ENCODE assay signal across 9 mouse cellular contexts in genomic region chr9:44502006-44502405, GRCm38 (mm10). TPM values are rescaled to one million over a fixed set of nuclear protein-coding genes. Genes with fewer than 3 reads are reported as not detected.
A peak's percentile ranks its signal among the peaks of the same experiment; 100 is the strongest.
DNase-seq lines count a peak whose midpoint lies in the region; ATAC-seq and TF ChIP-seq lines count a peak whose summit lies in the region.
"Had no signal": no experiment of that assay in that cellular context is flagged by ENCODE, and none has a peak within 500 bp of the region (broad histone marks: within the 10 kb centered on the region; RNA-seq: fewer than 3 reads in every experiment).

No protein-coding gene starts in this region.

- H3K4me3 ChIP-seq in embryonic facial prominence, embryonic 14.5 days (ENCODE audit: low read depth, low read length) = peak overlapping the region; percentile 26
- H3K4me3 ChIP-seq in midbrain, postnatal 0 days (ENCODE audit: low read depth, low read length) = no peak overlapping the region
- H3K4me3 ChIP-seq: megakaryocyte, embryonic 14.5 days had no signal

- peak; percentile 98 for TF ChIP-seq CTCF in midbrain, postnatal 0 days (IDR thresholded peaks at IDR 0.05)

- no peak for ATAC-seq in embryonic facial prominence, embryonic 14.5 days (ENCODE audit: low read depth)
- ATAC-seq in midbrain, postnatal 0 days (ENCODE audit: low FRiP score) = no peak

- H3K27me3 ChIP-seq in embryonic facial prominence, embryonic 14.5 days (replicated peaks; ENCODE audit: control insufficient read depth, insufficient read depth, low read length) = no peaks in the 10 kb centered on the region
- no peaks in the 10 kb centered on the region for H3K27me3 ChIP-seq in midbrain, postnatal 0 days (ENCODE audit: insufficient read depth, low read length)

- peak overlapping the region; percentile 91 for H3K4me2 ChIP-seq in embryonic facial prominence, embryonic 14.5 days (ENCODE audit: low read depth, low read length)
- no peak overlapping the region for H3K4me2 ChIP-seq in midbrain, postnatal 0 days (ENCODE audit: low read depth, low read length, poor library complexity, severe bottlenecking)

- peak; percentile 94 for DNase-seq in heart, adult 11 months
- DNase-seq in heart, adult 8-10 months (ENCODE audit: low spot score) = no peak
- peak; percentile 87 for DNase-seq in adrenal gland, postnatal 14 days
- DNase-seq in embryonic facial prominence, embryonic 14.5 days (ENCODE audit: low spot score) = peak; percentile 81
- peak; percentile 88 to 91 for DNase-seq in heart, postnatal 10 days
- peak; percentile 84 for DNase-seq in left cerebral cortex, postnatal 25 days (ENCODE audit: low spot score in 2 of 2)
- DNase-seq in midbrain, postnatal 0 days (ENCODE audit: low spot score) = peak; percentile 90
- peak; percentile 72 to 80 for DNase-seq in spleen, postnatal 36 days (ENCODE audit: low spot score in 2 of 2)

- intact Hi-C loops in heart, postnatal 10 days (cut with DNase I) = loop anchor here (1.0 to 2.0 kb wide), 2 partner anchors 48 to 151 kb away; partner anchors contain the start of gene Upk2
- intact Hi-C loops in left cerebral cortex, postnatal 25 days (cut with DNase I) = loop anchor here (1.0 kb wide), 1 partner anchor 48 kb away; the partner anchor contains the start of gene Upk2

- 0 out of 2 replicates have a peak overlapping the region, but pooled peaks have one; percentile 69 for H3K9ac ChIP-seq in embryonic facial prominence, embryonic 14.5 days (ENCODE audit: low read depth, low read length)
- H3K9ac ChIP-seq in midbrain, postnatal 0 days (replicated peaks; ENCODE audit: low read length, poor library complexity, severe bottlenecking) = no peak overlapping the region

- peaks cover 38% of the 10 kb centered on the region for H3K4me1 ChIP-seq in embryonic facial prominence, embryonic 14.5 days (ENCODE audit: control insufficient read depth, insufficient read depth, low read length)
- peaks cover 13% of the 10 kb centered on the region; the same call in 1 of the 2 replicates for H3K4me1 ChIP-seq in midbrain, postnatal 0 days (ENCODE audit: insufficient read depth, low read length)

- peaks cover 64% of the 10 kb centered on the region for H3K36me3 ChIP-seq in embryonic facial prominence, embryonic 14.5 days (ENCODE audit: control insufficient read depth, insufficient read depth, low read length)
- H3K36me3 ChIP-seq in midbrain, postnatal 0 days (ENCODE audit: insufficient read depth, low read length) = peaks cover 18% of the 10 kb centered on the region

- no peaks in the 10 kb centered on the region for H3K9me3 ChIP-seq in embryonic facial prominence, embryonic 14.5 days (ENCODE audit: control insufficient read depth, low read length)
- no peaks in the 10 kb centered on the region for H3K9me3 ChIP-seq in midbrain, postnatal 0 days (ENCODE audit: low read length)
- H3K9me3 ChIP-seq: megakaryocyte, embryonic 14.5 days had no signal

- 9% methylated on average over 4 of the region's 4 CpGs for WGBS in embryonic facial prominence, embryonic 14.5 days
- WGBS in midbrain, postnatal 0 days = 0% methylated on average over 4 of the region's 4 CpGs

- peak overlapping the region; percentile 93 for H3K27ac ChIP-seq in embryonic facial prominence, embryonic 14.5 days (replicated peaks; ENCODE audit: low read depth, low read length)
- H3K27ac ChIP-seq in midbrain, postnatal 0 days (ENCODE audit: low read depth, low read length) = no peak overlapping the region

RNA-seq across cellular contexts. Expression of gene Bcl9l, which starts 19.4 kb away (rescaled TPM):
- total RNA-seq in heart, adult 8-10 months (2022) = 10 to 100 TPM; 51.6 to 56.9 (median 53.9) TPM
- total RNA-seq in adrenal gland, postnatal 14 days (2021) = 59.3 and 61.7 TPM in 2 replicates
- 16.9 and 18.7 TPM in 2 replicates for polyA plus RNA-seq in embryonic facial prominence, embryonic 14.5 days (2014; fragmentation: Nextera tagmentation; extraction: Ambion mirVana)
- total RNA-seq in heart, postnatal 10 days (2021) = 10 to 100 TPM; 66.8 to 73.0 TPM
- total RNA-seq in left cerebral cortex, postnatal 25 days (2021) = 10 to 100 TPM; 60.3 to 60.9 TPM
- 42.1 and 61.1 TPM in 2 replicates for total RNA-seq in midbrain, postnatal 0 days (2014; rRNA removed)
- 10.0 and 10.4 TPM in 2 replicates for polyA plus RNA-seq in midbrain, postnatal 0 days (2015; fragmentation: Nextera tagmentation; extraction: Ambion mirVana)

RNA-seq across cellular contexts. Expression of gene Upk2, which starts 47.2 kb away (rescaled TPM):
- total RNA-seq in heart, adult 8-10 months (2022) = under 1 TPM in 2 of 4 experiments, not detected in 2; 0.26 to 0.28 TPM
- total RNA-seq in adrenal gland, postnatal 14 days (2021) = not detected in 2 replicates
- 1.7 and 2.3 TPM in 2 replicates for polyA plus RNA-seq in embryonic facial prominence, embryonic 14.5 days (2014; fragmentation: Nextera tagmentation; extraction: Ambion mirVana)
- total RNA-seq in heart, postnatal 10 days (2021) = not detected
- not detected for total RNA-seq in left cerebral cortex, postnatal 25 days (2021)
- total RNA-seq in midbrain, postnatal 0 days (2014; rRNA removed) = not detected in 2 replicates
- polyA plus RNA-seq in midbrain, postnatal 0 days (2015; fragmentation: Nextera tagmentation; extraction: Ambion mirVana) = not detected in 2 replicates

RNA-seq across cellular contexts. Expression of gene Cxcr5, which starts 59.7 kb away (rescaled TPM):
- total RNA-seq in heart, adult 8-10 months (2022) = under 1 TPM in 3 of 4 experiments, not detected in 1; 0.11 to 0.72 (median 0.14) TPM
- total RNA-seq in adrenal gland, postnatal 14 days (2021) = 0.56 and 4.4 TPM in 2 replicates
- polyA plus RNA-seq in embryonic facial prominence, embryonic 14.5 days (2014; fragmentation: Nextera tagmentation; extraction: Ambion mirVana) = 0.13 and 0.35 TPM in 2 replicates
- total RNA-seq in heart, postnatal 10 days (2021) = under 1 TPM; 0.24 to 0.27 TPM
- total RNA-seq in left cerebral cortex, postnatal 25 days (2021) = not detected
- not detected in 2 replicates for total RNA-seq in midbrain, postnatal 0 days (2014; rRNA removed)
- not detected in 2 replicates for polyA plus RNA-seq in midbrain, postnatal 0 days (2015; fragmentation: Nextera tagmentation; extraction: Ambion mirVana)
